Comparison of ENCODE assay signal across 12 mouse cellular contexts in genomic region chr5:53114616-53115267, GRCm38 (mm10).
"Had no signal": no experiment of that assay in that cellular context is flagged by ENCODE, and none has a peak within 500 bp of the region (broad histone marks: within the 10 kb centered on the region; RNA-seq: fewer than 3 reads in every experiment).

No protein-coding gene starts in this region.

- H3K36me3 ChIP-seq: limb, embryonic 10.5 days; liver, embryonic 15.5 days had no signal

- DNase-seq: kidney, adult 8-10 months; kidney, postnatal 25 days; lung, adult 2 months; lung, postnatal 36 days; right cerebral cortex, adult 18-20 months; right cerebral cortex, postnatal 25 days; thymus, postnatal 4 days had no signal

- ATAC-seq: lung, postnatal 0 days had no signal

- H3K4me3 ChIP-seq: left cerebral cortex, adult 2 months; limb, embryonic 10.5 days; liver, embryonic 15.5 days had no signal

- H3K27ac ChIP-seq: left cerebral cortex, adult 2 months; limb, embryonic 10.5 days; liver, embryonic 15.5 days had no signal

- H3K9me3 ChIP-seq: limb, embryonic 10.5 days had no signal

- H3K4me1 ChIP-seq: limb, embryonic 10.5 days; liver, embryonic 15.5 days had no signal

- H3K4me2 ChIP-seq: liver, embryonic 11.5 days; liver, embryonic 15.5 days had no signal

- H3K27me3 ChIP-seq: liver, embryonic 15.5 days had no signal

- H3K9ac ChIP-seq: liver, embryonic 15.5 days had no signal
